Mouse (Mus musculus) stomach, embryonic 15.5 days (tissue): ENCODE measurements around the gene Pi4ka. TPM values are rescaled to one million over a fixed set of nuclear protein-coding genes. Genes with fewer than 3 reads are reported as not detected.

Experiments used
- ATAC-seq: fragments of 200-750 bp; cut with Nextera tagmentation; 2 replicates; pipeline ENCODE4 v1.8.0; 2017; ENCODE audit warnings: low read depth, moderate number of reproducible peaks, moderate TSS enrichment; ENCODE audit not compliant: insufficient read depth, low FRiP score
- H3K27ac ChIP-seq: fragments of 300-500 bp; sonication (generic); 2 replicates; pipeline ENCODE4 v1.5.1; 2015; ENCODE audit warnings: mild to moderate bottlenecking, inconsistent platforms
- H3K27me3 ChIP-seq: fragments of 300-500 bp; sonication (generic); replicated peaks from 2 replicates; pipeline ENCODE4 v1.6.1; 2015; ENCODE audit warnings: inconsistent platforms
- H3K36me3 ChIP-seq: fragments of 300-500 bp; sonication (generic); 2 replicates; pipeline ENCODE4 v1.6.1; 2015; ENCODE audit warnings: inconsistent platforms
- H3K4me1 ChIP-seq: fragments of 300-500 bp; sonication (generic); 2 replicates; pipeline ENCODE4 v1.6.1; 2015; ENCODE audit warnings: inconsistent platforms
- H3K4me2 ChIP-seq: fragments of 300-500 bp; sonication (generic); 2 replicates; pipeline ENCODE4 v1.6.1; 2015; ENCODE audit warnings: mild to moderate bottlenecking, inconsistent platforms
- H3K4me3 ChIP-seq: fragments of 300-500 bp; sonication (generic); replicated peaks from 2 replicates; pipeline ENCODE4 v1.5.1; 2015; ENCODE audit warnings: inconsistent platforms
- H3K9ac ChIP-seq: fragments of 300-500 bp; sonication (generic); 2 replicates; pipeline ENCODE4 v1.6.1; 2015; ENCODE audit warnings: inconsistent platforms
- H3K9me3 ChIP-seq: fragments of 300-500 bp; sonication (generic); 2 replicates; pipeline ENCODE4 v1.6.1; 2016; ENCODE audit warnings: inconsistent platforms
- WGBS: fragments of 180-500 bp; shearing (Covaris S2); methylation state at CpG from one replicate; pipeline ENCODE4 v1.1.7; 2015; 5-methylcytosine and 5-hydroxymethylcytosine counted together
- polyA plus RNA-seq: library from polyadenylated mRNA; unstranded; fragments of >200 nt; fragmentation: Nextera tagmentation; extraction: Ambion mirVana; gene quantifications from 2 replicates; pipeline ENCODE4 v1.2.1, GENCODE M21; 2015

The Pi4ka gene
- polyA plus RNA-seq, 1 experiment from 2014 or later, result 28.1 TPM

- 6% methylated on average over 2 of the region's 2 CpGs for WGBS
- Histone ChIP-seq H3K27me3 (no peaks in the 10 kb centered on the region), H3K9ac (no peak overlapping the region), H3K4me2 (no peak overlapping the region), H3K4me1 (no peaks in the 10 kb centered on the region), H3K27ac (no peak overlapping the region), H3K9me3 (no peaks in the 10 kb centered on the region), H3K4me3 (no peak overlapping the region), H3K36me3 (peaks cover 40% of the 10 kb centered on the region)
- no peak for ATAC-seq
Observed at GRCm38 (mm10) chr16:17292751-17293150, 113.4 kb downstream of the Pi4ka start.

- Histone ChIP-seq H3K9me3 (no peaks in the 10 kb centered on the region), H3K36me3 (peaks cover 34% of the 10 kb centered on the region; the same call in 1 of the 2 replicates), H3K27ac (no peak overlapping the region), H3K27me3 (no peaks in the 10 kb centered on the region), H3K4me1 (no peaks in the 10 kb centered on the region), H3K4me2 (no peak overlapping the region), H3K9ac (no peak overlapping the region), H3K4me3 (no peak overlapping the region)
- 80% methylated on average over 2 of the region's 2 CpGs for WGBS
- ATAC-seq, result no peak
Observed at GRCm38 (mm10) chr16:17291016-17291415, 115.1 kb downstream of the Pi4ka start.

- 84% methylated on average over 2 of the region's 2 CpGs for WGBS
- Histone ChIP-seq H3K27ac (no peak overlapping the region), H3K9ac (no peak overlapping the region), H3K4me3 (no peak overlapping the region), H3K9me3 (no peaks in the 10 kb centered on the region), H3K36me3 (peaks cover 49% of the 10 kb centered on the region), H3K4me2 (no peak overlapping the region), H3K27me3 (no peaks in the 10 kb centered on the region), H3K4me1 (no peaks in the 10 kb centered on the region)
- no peak for ATAC-seq
Observed at GRCm38 (mm10) chr16:17287103-17287502, 119.0 kb downstream of the Pi4ka start.

GRCm38 (mm10) chr16:17283151-17283550, 123.0 kb downstream of the Pi4ka start:
- Histone ChIP-seq H3K4me3 (no peak overlapping the region), H3K36me3 (peaks cover 41% of the 10 kb centered on the region), H3K9ac (no peak overlapping the region), H3K9me3 (no peaks in the 10 kb centered on the region), H3K27me3 (peaks cover 2% of the 10 kb centered on the region; the same call in 1 of the 2 replicates), H3K4me1 (peaks cover 1% of the 10 kb centered on the region), H3K27ac (no peak overlapping the region), H3K4me2 (no peak overlapping the region)
- 70% methylated on average over 6 of the region's 6 CpGs for WGBS
- no peak for ATAC-seq

- Histone ChIP-seq H3K4me1 (peaks cover 19% of the 10 kb centered on the region), H3K9me3 (no peaks in the 10 kb centered on the region), H3K27me3 (peaks cover 18% of the 10 kb centered on the region), H3K36me3 (peaks cover 30% of the 10 kb centered on the region), H3K4me2 (no peak overlapping the region), H3K27ac (no peak overlapping the region), H3K4me3 (no peak overlapping the region), H3K9ac (no peak overlapping the region)
- 90% methylated on average over 11 of the region's 11 CpGs for WGBS
- no peak for ATAC-seq
Observed at GRCm38 (mm10) chr16:17280471-17280870, 125.6 kb downstream of the Pi4ka start.

- Histone ChIP-seq H3K36me3 (peaks cover 7% of the 10 kb centered on the region; the same call in 1 of the 2 replicates), H3K4me1 (peaks cover 19% of the 10 kb centered on the region), H3K27ac (no peak overlapping the region), H3K9me3 (no peaks in the 10 kb centered on the region), H3K4me3 (peak overlapping the region; percentile 63), H3K9ac (no peak overlapping the region), H3K27me3 (peaks cover 18% of the 10 kb centered on the region), H3K4me2 (peak overlapping the region; percentile 96)
- ATAC-seq, result no peak
- WGBS, result 7% methylated on average over 61 of the region's 61 CpGs
Observed at GRCm38 (mm10) chr16:17277342-17278211, 128.5 kb downstream of the Pi4ka start.

- Histone ChIP-seq H3K27me3 (peaks cover 18% of the 10 kb centered on the region), H3K4me3 (peak overlapping the region; percentile 63), H3K36me3 (no peaks in the 10 kb centered on the region; the same call in 1 of the 2 replicates), H3K27ac (peak overlapping the region; percentile 77), H3K4me1 (peaks cover 19% of the 10 kb centered on the region), H3K9ac (peak overlapping the region; percentile 33; the same call in 1 of the 2 replicates), H3K9me3 (no peaks in the 10 kb centered on the region), H3K4me2 (peak overlapping the region; percentile 96)
- peak; percentile 84 for ATAC-seq
- under 1% methylated on average over 61 of the region's 62 CpGs for WGBS
Observed at GRCm38 (mm10) chr16:17276164-17277151, 129.7 kb downstream of the Pi4ka start.

GRCm38 (mm10) chr16:17275721-17276120, 130.4 kb downstream of the Pi4ka start, which contains the start of gene Tmem191c:
Gene Tmem191c (plus strand): TSS chr16:17276077.
- Histone ChIP-seq H3K27me3 (peaks cover 18% of the 10 kb centered on the region), H3K9ac (peak within 1 kb of the TSS; percentile 33; the same call in 1 of the 2 replicates), H3K4me2 (peak within 1 kb of the TSS; percentile 96), H3K27ac (peak within 1 kb of the TSS; percentile 77), H3K36me3 (no peaks in the 10 kb centered on the region), H3K4me1 (peaks cover 19% of the 10 kb centered on the region), H3K4me3 (peak within 1 kb of the TSS; percentile 63), H3K9me3 (no peaks in the 10 kb centered on the region)
- 55% methylated on average over 7 of the region's 7 CpGs for WGBS
- ATAC-seq, result no peak

GRCm38 (mm10) chr16:17271856-17272255, 134.3 kb downstream of the Pi4ka start:
- peaks cover 3% of the 10 kb centered on the region; the same call in 1 of the 2 replicates for H3K27me3 ChIP-seq
- H3K27ac ChIP-seq, result no peak overlapping the region
- ATAC-seq, result no peak
- H3K4me2 ChIP-seq, result no peak overlapping the region
- H3K36me3 ChIP-seq, result no peaks in the 10 kb centered on the region
- H3K4me3 ChIP-seq, result no peak overlapping the region
- no peak overlapping the region for H3K9ac ChIP-seq
- no peaks in the 10 kb centered on the region for H3K9me3 ChIP-seq
- WGBS, result 74% methylated on average over 6 of the region's 6 CpGs
- H3K4me1 ChIP-seq, result peaks cover 5% of the 10 kb centered on the region

GRCm38 (mm10) chr16:17271124-17271523, 135.0 kb downstream of the Pi4ka start:
- Histone ChIP-seq H3K4me1 (no peaks in the 10 kb centered on the region), H3K4me2 (no peak overlapping the region), H3K9ac (no peak overlapping the region), H3K9me3 (no peaks in the 10 kb centered on the region), H3K36me3 (no peaks in the 10 kb centered on the region), H3K27ac (no peak overlapping the region), H3K4me3 (no peak overlapping the region), H3K27me3 (no peaks in the 10 kb centered on the region)
- ATAC-seq, result no peak
- WGBS, result 64% methylated on average over 4 of the region's 4 CpGs

GRCm38 (mm10) chr16:17269872-17270271, 136.2 kb downstream of the Pi4ka start:
- Histone ChIP-seq H3K36me3 (no peaks in the 10 kb centered on the region), H3K4me1 (no peaks in the 10 kb centered on the region), H3K4me2 (no peak overlapping the region), H3K9ac (no peak overlapping the region), H3K27me3 (no peaks in the 10 kb centered on the region), H3K4me3 (no peak overlapping the region), H3K9me3 (no peaks in the 10 kb centered on the region), H3K27ac (no peak overlapping the region)
- WGBS, result 86% methylated on average over 5 of the region's 5 CpGs
- ATAC-seq, result no peak
